Mouse (Mus musculus): Measurements from ENCODE around the gene Mbd4.

DNA sequence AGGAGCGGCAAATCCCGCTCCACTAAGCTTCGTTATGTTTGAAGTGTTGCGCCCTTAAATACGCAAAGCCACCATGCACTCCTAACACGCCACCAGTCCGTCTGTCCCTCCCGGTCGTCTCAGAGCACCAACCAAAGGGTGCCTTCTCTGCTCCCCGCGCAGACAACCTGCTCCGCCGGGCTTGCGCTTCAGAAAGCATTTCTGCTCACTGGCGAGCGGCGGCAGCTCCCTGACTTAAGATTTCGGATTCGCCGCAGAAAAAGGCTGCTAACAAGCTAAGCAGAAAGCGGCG lies 45.0 kb downstream of the Mbd4 start:
- TF ChIP-seq POLR2A (IDR thresholded peaks at IDR 0.05; ENCODE audit: low read depth, low read length) (no peak), CTCF (conservative IDR thresholded peaks at IDR 0.05; ENCODE audit: insufficient read depth, insufficient read length, low read depth, low read length) (no peak)

All from kidney, adult 2 months (tissue).